Mouse (Mus musculus): ENCODE data around the gene Mgmt. TPM values are rescaled to one million over a fixed set of nuclear protein-coding genes. Genes with fewer than 3 reads are reported as not detected.
A peak's percentile ranks its signal among the peaks of the same experiment; 100 is the strongest.

Gene Mgmt
- polyA plus RNA-seq, 1 experiment from 2014 or later, result 6.1 TPM

DNA sequence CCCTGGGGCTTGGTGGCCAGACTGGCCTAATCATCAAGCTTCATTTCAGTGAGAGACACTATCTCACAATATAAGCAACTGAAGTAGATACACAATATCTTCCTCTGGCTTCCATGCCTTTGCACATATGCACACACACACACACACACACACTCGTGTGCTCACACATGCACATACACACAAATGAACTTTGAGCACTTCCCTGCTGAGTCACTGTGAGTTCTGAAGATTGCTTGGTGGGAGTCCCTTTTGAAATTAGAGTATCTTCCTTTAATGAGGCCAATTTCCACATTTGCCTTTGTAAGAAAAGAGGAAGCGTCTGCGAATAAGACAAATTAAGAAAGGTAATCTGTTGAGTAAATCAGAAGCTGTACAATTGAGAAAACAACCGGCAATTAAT, 136.4 kb downstream of the Mgmt start:
- Histone ChIP-seq H3K36me3 (ENCODE audit: control insufficient read depth, insufficient read depth, low read length) (no peaks in the 10 kb centered on the region), H3K4me3 (ENCODE audit: low read length) (no peak overlapping the region), H3K27ac (ENCODE audit: low read length) (no peak overlapping the region), H3K4me1 (replicated peaks; ENCODE audit: control insufficient read depth, insufficient read depth, low read length) (no peaks in the 10 kb centered on the region), H3K27me3 (ENCODE audit: control insufficient read depth, insufficient read depth, low read depth, low read length) (no peaks in the 10 kb centered on the region), H3K4me2 (ENCODE audit: low read depth, low read length) (no peak overlapping the region), H3K9me3 (ENCODE audit: control insufficient read depth, low read length) (0 out of 2 replicates have a peak, but pooled peaks cover 2% of the 10 kb centered on the region), H3K9ac (ENCODE audit: low read length) (no peak overlapping the region)
- ATAC-seq (ENCODE audit: low read depth), result no peak
- WGBS, result 91% methylated on average over 4 of the region's 4 CpGs

DNA sequence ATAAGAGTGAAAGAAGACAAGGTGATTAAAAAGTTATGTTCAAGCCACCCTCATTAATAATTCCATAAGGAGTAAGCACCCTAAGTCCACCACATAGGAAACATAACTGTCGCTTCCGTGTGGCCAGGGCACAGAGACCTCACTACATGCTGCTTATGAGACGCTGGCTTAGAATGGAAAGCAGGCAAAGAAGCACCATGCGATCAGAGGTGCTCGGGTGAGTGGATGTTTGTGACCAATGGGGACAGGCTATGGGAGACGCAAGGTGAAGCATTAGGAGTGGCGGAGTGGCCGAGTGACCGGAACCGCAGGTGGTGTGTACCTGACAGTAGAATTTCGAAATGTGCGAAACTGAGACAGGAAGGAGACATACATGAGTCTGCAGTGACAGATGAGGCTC, 138.8 kb downstream of the Mgmt start:
- H3K27me3 ChIP-seq (ENCODE audit: control insufficient read depth, insufficient read depth, low read depth, low read length), result no peaks in the 10 kb centered on the region
- H3K27ac ChIP-seq (ENCODE audit: low read length), result no peak overlapping the region
- no peak overlapping the region for H3K4me2 ChIP-seq (ENCODE audit: low read depth, low read length)
- peaks cover 5% of the 10 kb centered on the region for H3K4me1 ChIP-seq (replicated peaks; ENCODE audit: control insufficient read depth, insufficient read depth, low read length)
- no peak for ATAC-seq (ENCODE audit: low read depth)
- H3K4me3 ChIP-seq (ENCODE audit: low read length), result no peak overlapping the region
- no peaks in the 10 kb centered on the region for H3K36me3 ChIP-seq (ENCODE audit: control insufficient read depth, insufficient read depth, low read length)
- WGBS, result 94% methylated on average over 12 of the region's 12 CpGs
- no peak overlapping the region for H3K9ac ChIP-seq (ENCODE audit: low read length)
- H3K9me3 ChIP-seq (ENCODE audit: control insufficient read depth, low read length), result 0 out of 2 replicates have a peak, but pooled peaks cover 2% of the 10 kb centered on the region

DNA sequence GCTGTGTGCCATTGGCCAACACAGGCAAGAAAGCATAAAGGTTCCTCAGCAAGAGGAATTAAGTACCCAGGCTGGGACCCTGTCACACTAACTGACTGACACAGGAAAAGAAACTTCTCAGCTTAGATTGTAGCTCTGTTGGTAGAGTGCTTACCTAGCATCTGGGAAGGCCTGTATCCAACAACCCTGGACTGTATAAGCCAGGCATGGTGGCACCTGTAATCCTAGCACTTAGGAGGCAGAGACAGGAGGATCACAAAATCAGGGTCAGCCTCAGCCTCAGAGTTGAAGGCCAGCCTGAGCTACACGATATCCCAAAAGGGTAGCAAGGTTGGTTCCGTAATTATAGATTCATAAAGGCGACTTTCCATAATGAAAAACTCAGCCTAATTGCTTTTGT, 140.6 kb downstream of the Mgmt start:
- 0 out of 2 replicates have a peak, but pooled peaks cover 2% of the 10 kb centered on the region for H3K9me3 ChIP-seq (ENCODE audit: control insufficient read depth, low read length)
- no peak overlapping the region for H3K27ac ChIP-seq (ENCODE audit: low read length)
- H3K27me3 ChIP-seq (ENCODE audit: control insufficient read depth, insufficient read depth, low read depth, low read length), result no peaks in the 10 kb centered on the region
- H3K4me3 ChIP-seq (ENCODE audit: low read length), result no peak overlapping the region
- no peaks in the 10 kb centered on the region for H3K36me3 ChIP-seq (ENCODE audit: control insufficient read depth, insufficient read depth, low read length)
- H3K9ac ChIP-seq (ENCODE audit: low read length), result no peak overlapping the region
- H3K4me1 ChIP-seq (replicated peaks; ENCODE audit: control insufficient read depth, insufficient read depth, low read length), result peaks cover 14% of the 10 kb centered on the region
- no peak for ATAC-seq (ENCODE audit: low read depth)
- WGBS, result 87% methylated on average over 3 of the region's 3 CpGs
- H3K4me2 ChIP-seq (ENCODE audit: low read depth, low read length), result no peak overlapping the region

DNA sequence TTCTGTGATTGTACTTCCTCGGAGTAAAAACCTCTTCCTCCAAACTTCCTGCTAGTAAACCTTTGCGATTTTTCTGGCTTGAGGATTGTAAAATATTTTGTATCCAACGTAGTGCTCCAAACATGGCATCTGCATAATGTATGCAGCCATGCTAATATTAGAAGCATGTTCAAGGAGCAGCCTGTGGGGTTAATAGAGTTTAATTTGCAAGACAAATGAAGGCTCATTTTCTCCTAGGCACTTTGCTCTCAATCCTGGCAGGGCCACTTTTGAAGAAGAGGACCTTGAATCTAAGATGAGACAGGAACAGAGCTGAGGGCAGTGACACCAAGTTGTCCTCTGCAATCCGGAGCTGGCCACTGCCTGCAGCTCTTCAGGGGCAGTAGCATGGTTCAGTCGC, 141.5 kb downstream of the Mgmt start:
- H3K4me2 ChIP-seq (ENCODE audit: low read depth, low read length), result no peak overlapping the region
- H3K9ac ChIP-seq (ENCODE audit: low read length), result no peak overlapping the region
- H3K9me3 ChIP-seq (ENCODE audit: control insufficient read depth, low read length), result 0 out of 2 replicates have a peak, but pooled peaks cover 2% of the 10 kb centered on the region
- H3K4me1 ChIP-seq (replicated peaks; ENCODE audit: control insufficient read depth, insufficient read depth, low read length), result peaks cover 14% of the 10 kb centered on the region
- ATAC-seq (ENCODE audit: low read depth), result no peak
- no peaks in the 10 kb centered on the region for H3K36me3 ChIP-seq (ENCODE audit: control insufficient read depth, insufficient read depth, low read length)
- H3K4me3 ChIP-seq (ENCODE audit: low read length), result no peak overlapping the region
- 63% methylated on average over 5 of the region's 5 CpGs for WGBS
- H3K27ac ChIP-seq (ENCODE audit: low read length), result no peak overlapping the region
- no peaks in the 10 kb centered on the region for H3K27me3 ChIP-seq (ENCODE audit: control insufficient read depth, insufficient read depth, low read depth, low read length)

DNA sequence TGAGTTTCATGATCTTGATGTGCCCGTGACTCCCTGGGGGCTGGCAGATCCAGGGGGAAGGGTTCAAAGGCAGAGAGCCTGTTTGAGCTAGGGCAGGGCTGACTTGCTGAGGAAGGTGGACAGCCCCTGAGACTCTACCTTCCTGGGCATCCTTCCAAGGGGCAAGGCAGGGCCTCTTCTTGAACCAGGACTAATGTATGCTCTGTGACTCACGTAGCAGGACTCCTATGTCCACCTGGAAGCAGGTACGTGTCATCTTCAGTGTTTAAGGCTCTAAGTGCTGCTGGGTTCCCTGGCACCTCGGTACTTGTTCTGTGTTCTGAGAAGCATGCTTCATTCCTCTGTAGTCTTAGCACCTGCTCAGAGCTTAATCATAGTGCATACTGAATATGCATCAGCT, 143.1 kb downstream of the Mgmt start:
- H3K4me3 ChIP-seq (ENCODE audit: low read length), result no peak overlapping the region
- peaks cover 14% of the 10 kb centered on the region for H3K4me1 ChIP-seq (replicated peaks; ENCODE audit: control insufficient read depth, insufficient read depth, low read length)
- H3K9me3 ChIP-seq (ENCODE audit: control insufficient read depth, low read length), result 0 out of 2 replicates have a peak, but pooled peaks cover 2% of the 10 kb centered on the region
- H3K9ac ChIP-seq (ENCODE audit: low read length), result no peak overlapping the region
- no peaks in the 10 kb centered on the region for H3K36me3 ChIP-seq (ENCODE audit: control insufficient read depth, insufficient read depth, low read length)
- H3K27ac ChIP-seq (ENCODE audit: low read length), result peak overlapping the region; percentile 65
- no peaks in the 10 kb centered on the region for H3K27me3 ChIP-seq (ENCODE audit: control insufficient read depth, insufficient read depth, low read depth, low read length)
- H3K4me2 ChIP-seq (ENCODE audit: low read depth, low read length), result no peak overlapping the region
- WGBS, result 52% methylated on average over 4 of the region's 4 CpGs
- peak; percentile 86 for ATAC-seq (ENCODE audit: low read depth)

DNA sequence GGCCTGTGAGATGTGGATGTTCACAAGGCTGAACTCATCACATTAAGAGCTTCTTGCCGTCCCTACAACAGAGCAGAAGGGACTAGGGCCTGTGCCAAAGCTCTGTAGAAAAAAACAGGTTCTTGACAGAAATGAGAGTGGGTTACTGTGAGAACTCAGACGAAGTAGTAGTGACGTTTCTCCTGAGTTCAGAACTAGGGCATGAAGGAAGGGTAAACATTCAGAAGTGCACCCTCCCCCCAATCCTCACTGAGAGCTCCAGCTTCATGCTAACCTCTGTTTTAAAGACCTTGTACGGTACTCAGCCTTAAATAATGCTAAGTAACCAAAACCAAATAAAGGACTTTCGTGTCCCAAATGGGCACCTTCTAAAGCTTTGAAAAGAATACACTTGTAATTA, 143.5 kb downstream of the Mgmt start:
- no peaks in the 10 kb centered on the region for H3K27me3 ChIP-seq (ENCODE audit: control insufficient read depth, insufficient read depth, low read depth, low read length)
- no peak overlapping the region for H3K4me2 ChIP-seq (ENCODE audit: low read depth, low read length)
- H3K4me3 ChIP-seq (ENCODE audit: low read length), result no peak overlapping the region
- peaks cover 14% of the 10 kb centered on the region for H3K4me1 ChIP-seq (replicated peaks; ENCODE audit: control insufficient read depth, insufficient read depth, low read length)
- H3K9ac ChIP-seq (ENCODE audit: low read length), result no peak overlapping the region
- ATAC-seq (ENCODE audit: low read depth), result peak; percentile 84
- WGBS, result 27% methylated on average over 5 of the region's 5 CpGs
- H3K36me3 ChIP-seq (ENCODE audit: control insufficient read depth, insufficient read depth, low read length), result no peaks in the 10 kb centered on the region
- H3K9me3 ChIP-seq (ENCODE audit: control insufficient read depth, low read length), result 0 out of 2 replicates have a peak, but pooled peaks cover 2% of the 10 kb centered on the region
- peak overlapping the region; percentile 65 for H3K27ac ChIP-seq (ENCODE audit: low read length)

DNA sequence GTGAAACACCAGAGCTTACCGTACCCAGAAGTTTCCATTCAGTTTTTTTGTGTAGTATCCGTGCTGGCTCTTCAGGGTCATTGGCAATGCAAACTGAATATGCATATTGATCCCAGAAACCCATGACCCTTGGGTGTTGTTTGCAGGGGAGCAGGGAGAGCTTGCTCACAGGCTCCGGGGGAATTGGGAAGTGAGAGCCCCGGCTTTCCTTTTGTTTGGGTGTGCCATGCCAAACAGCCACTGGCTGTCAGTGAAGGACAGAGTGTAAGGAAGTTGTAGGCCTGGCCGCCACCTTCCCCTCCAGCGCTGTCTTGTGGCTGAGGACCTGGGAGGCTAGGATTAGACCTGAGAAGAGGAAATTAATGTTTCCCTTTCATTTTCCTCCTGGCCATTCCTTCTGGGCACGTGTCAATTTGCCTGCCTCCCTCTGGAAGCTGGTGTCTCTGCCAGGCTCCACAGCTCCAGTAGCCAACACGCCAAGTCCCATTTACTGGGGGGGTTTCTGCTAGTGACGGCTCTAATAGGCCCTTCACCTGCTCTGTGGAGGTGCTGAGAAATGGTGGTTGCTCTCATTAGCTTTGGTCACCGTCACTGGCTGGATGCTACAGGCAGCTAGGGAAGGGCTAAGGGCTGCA, 144.0 kb downstream of the Mgmt start:
- H3K27ac ChIP-seq (ENCODE audit: low read length), result peak overlapping the region; percentile 49; the same call in 1 of the 2 replicates
- 0 out of 2 replicates have a peak, but pooled peaks cover 2% of the 10 kb centered on the region for H3K9me3 ChIP-seq (ENCODE audit: control insufficient read depth, low read length)
- no peaks in the 10 kb centered on the region for H3K27me3 ChIP-seq (ENCODE audit: control insufficient read depth, insufficient read depth, low read depth, low read length)
- no peak overlapping the region for H3K9ac ChIP-seq (ENCODE audit: low read length)
- peaks cover 14% of the 10 kb centered on the region for H3K4me1 ChIP-seq (replicated peaks; ENCODE audit: control insufficient read depth, insufficient read depth, low read length)
- 42% methylated on average over 10 of the region's 10 CpGs for WGBS
- H3K4me3 ChIP-seq (ENCODE audit: low read length), result no peak overlapping the region
- no peak overlapping the region for H3K4me2 ChIP-seq (ENCODE audit: low read depth, low read length)
- H3K36me3 ChIP-seq (ENCODE audit: control insufficient read depth, insufficient read depth, low read length), result no peaks in the 10 kb centered on the region
- peak; percentile 37; the same call in 1 of the 2 replicates for ATAC-seq (ENCODE audit: low read depth)

DNA sequence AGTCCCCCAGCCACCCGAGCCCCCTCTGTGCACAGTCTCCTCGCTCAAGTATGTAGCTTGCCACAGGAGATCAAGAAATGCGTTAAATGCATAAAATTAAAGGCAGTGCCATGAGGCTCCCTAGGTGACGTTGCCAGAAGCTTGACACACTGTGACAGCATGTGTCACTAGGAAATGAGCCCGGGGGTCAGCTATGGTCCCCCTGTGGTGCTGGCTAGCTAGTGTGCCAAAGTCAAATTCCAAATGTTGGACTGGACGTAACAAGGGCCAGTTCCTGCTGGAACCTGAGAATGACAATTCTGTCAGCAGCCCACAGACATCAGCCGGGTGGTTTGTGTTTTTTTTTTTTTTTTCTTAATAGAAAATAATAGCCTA, 144.5 kb downstream of the Mgmt start:
- H3K4me2 ChIP-seq (ENCODE audit: low read depth, low read length), result no peak overlapping the region
- H3K4me3 ChIP-seq (ENCODE audit: low read length), result no peak overlapping the region
- 56% methylated on average over 7 of the region's 7 CpGs for WGBS
- peaks cover 14% of the 10 kb centered on the region for H3K4me1 ChIP-seq (replicated peaks; ENCODE audit: control insufficient read depth, insufficient read depth, low read length)
- no peak for ATAC-seq (ENCODE audit: low read depth)
- no peaks in the 10 kb centered on the region for H3K27me3 ChIP-seq (ENCODE audit: control insufficient read depth, insufficient read depth, low read depth, low read length)
- no peaks in the 10 kb centered on the region for H3K36me3 ChIP-seq (ENCODE audit: control insufficient read depth, insufficient read depth, low read length)
- H3K9ac ChIP-seq (ENCODE audit: low read length), result no peak overlapping the region
- 0 out of 2 replicates have a peak, but pooled peaks cover 2% of the 10 kb centered on the region for H3K9me3 ChIP-seq (ENCODE audit: control insufficient read depth, low read length)
- no peak overlapping the region for H3K27ac ChIP-seq (ENCODE audit: low read length)

DNA sequence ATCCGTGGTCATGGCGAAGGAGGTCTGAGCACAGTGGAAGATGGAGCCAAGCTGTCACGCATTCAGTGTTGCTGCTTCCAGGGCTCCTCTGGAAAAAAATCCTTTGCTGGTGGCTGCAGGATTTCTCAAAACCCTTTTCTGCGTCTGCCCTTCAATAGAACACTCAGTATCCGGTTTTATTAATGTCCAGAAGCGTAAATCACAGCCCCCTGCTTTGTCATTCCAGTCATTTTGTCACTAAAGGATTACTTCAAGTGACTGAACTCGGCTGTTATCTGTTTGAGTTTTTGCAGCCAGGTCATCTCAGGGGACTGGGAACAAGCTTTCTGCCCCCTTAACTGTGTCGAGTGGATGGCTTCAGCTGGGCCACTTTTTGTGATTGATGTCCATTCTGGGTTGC, 146.2 kb downstream of the Mgmt start:
- no peak overlapping the region for H3K27ac ChIP-seq (ENCODE audit: low read length)
- no peaks in the 10 kb centered on the region for H3K36me3 ChIP-seq (ENCODE audit: control insufficient read depth, insufficient read depth, low read length)
- ATAC-seq (ENCODE audit: low read depth), result no peak
- H3K27me3 ChIP-seq (ENCODE audit: control insufficient read depth, insufficient read depth, low read depth, low read length), result no peaks in the 10 kb centered on the region
- H3K4me2 ChIP-seq (ENCODE audit: low read depth, low read length), result no peak overlapping the region
- whole genome bisulfite sequencing, result 31% methylated on average over 8 of the region's 8 CpGs
- H3K9ac ChIP-seq (ENCODE audit: low read length), result no peak overlapping the region
- peaks cover 14% of the 10 kb centered on the region for H3K4me1 ChIP-seq (replicated peaks; ENCODE audit: control insufficient read depth, insufficient read depth, low read length)
- H3K4me3 ChIP-seq (ENCODE audit: low read length), result no peak overlapping the region
- no peaks in the 10 kb centered on the region for H3K9me3 ChIP-seq (ENCODE audit: control insufficient read depth, low read length)

Measured in lung, embryonic 16.5 days (tissue).